Mouse (Mus musculus) adrenal gland, postnatal 4 days (tissue): ENCODE results near the gene Cfap69. TPM values are rescaled to one million over a fixed set of nuclear protein-coding genes. Genes with fewer than 3 reads are reported as not detected.

Source experiments
- total RNA-seq, 2 experiments: library from RNA; stranded (reverse); gene quantifications; 2 replicates each; pipeline ENCODE4 v1.2.3; 2021

Gene Cfap69
- total RNA-seq, 2 experiments from 2014 or later, result 6.0 to 7.3 TPM

Other genes with a start within 250 kb of the Cfap69 start
- 10 to 100 TPM; 21.2 to 26.0 TPM for gene Cdk14, start 243.9 kb downstream of the Cfap69 start, total RNA-seq
- not detected for gene 1700015F17Rik, start 185.1 kb downstream of the Cfap69 start, total RNA-seq
- gene Cldn12, start 149.3 kb downstream of the Cfap69 start, total RNA-seq, result 10 to 100 TPM; 21.3 to 23.6 TPM
- gene Gtpbp10, start 104.7 kb downstream of the Cfap69 start, total RNA-seq, result 10 to 100 TPM; 22.8 to 23.8 TPM
- gene Gm8773, start 90.4 kb downstream of the Cfap69 start, total RNA-seq, result under 1 TPM in 1 of 2 experiments, not detected in 1; 0.39 TPM
- gene Steap2, start 30.3 kb upstream of the Cfap69 start, total RNA-seq, result 10 to 100 TPM; 21.2 to 26.7 TPM
- gene Steap1, start 85.1 kb upstream of the Cfap69 start, total RNA-seq, result 10 to 100 TPM; 13.2 to 16.7 TPM